Mouse (Mus musculus): ENCODE measurements at regions not wholly inside any gene's neighbourhood (a gene's known extent, or its start where the extent isn't known, plus 50 kb on each side); places are given as distances from the start of the nearest gene placed in this dataset. TPM values are rescaled to one million over a fixed set of nuclear protein-coding genes. Genes with fewer than 3 reads are reported as not detected.

GRCm38 (mm10) chr1:67981386-67981785, 858.6 kb downstream of the Cps1 start:
- WGBS: 94% methylated on average over 4 of the region's 4 CpGs
- Histone ChIP-seq H3K9ac (replicated peaks; ENCODE audit: low read depth, low read length) (no peak overlapping the region), H3K27ac (ENCODE audit: low read depth, low read length) (no peak overlapping the region), H3K4me2 (ENCODE audit: low read depth, low read length) (no peak overlapping the region), H3K4me3 (ENCODE audit: low read depth, low read length) (no peak overlapping the region), H3K27me3 (ENCODE audit: control insufficient read depth, insufficient read depth, low read length) (no peaks in the 10 kb centered on the region), H3K36me3 (ENCODE audit: control insufficient read depth, insufficient read depth, low read length) (no peaks in the 10 kb centered on the region), H3K9me3 (ENCODE audit: control insufficient read depth, low read length) (no peaks in the 10 kb centered on the region), H3K4me1 (ENCODE audit: control insufficient read depth, insufficient read depth, low read length) (no peaks in the 10 kb centered on the region)
- no peak for ATAC-seq (ENCODE audit: low read depth)

Small RNAs in the stretch of these regions (microRNA-seq; reads per million reads assigned to microRNA genes)
- not detected for gene Gm23189

All from neural tube, embryonic 14.5 days (tissue).